Mouse (Mus musculus): Measurements from ENCODE around the gene Tbx20. TPM values are rescaled to one million over a fixed set of nuclear protein-coding genes. Genes with fewer than 3 reads are reported as not detected.

The Tbx20 gene
- polyA plus RNA-seq, 1 experiment = not detected

DNA sequence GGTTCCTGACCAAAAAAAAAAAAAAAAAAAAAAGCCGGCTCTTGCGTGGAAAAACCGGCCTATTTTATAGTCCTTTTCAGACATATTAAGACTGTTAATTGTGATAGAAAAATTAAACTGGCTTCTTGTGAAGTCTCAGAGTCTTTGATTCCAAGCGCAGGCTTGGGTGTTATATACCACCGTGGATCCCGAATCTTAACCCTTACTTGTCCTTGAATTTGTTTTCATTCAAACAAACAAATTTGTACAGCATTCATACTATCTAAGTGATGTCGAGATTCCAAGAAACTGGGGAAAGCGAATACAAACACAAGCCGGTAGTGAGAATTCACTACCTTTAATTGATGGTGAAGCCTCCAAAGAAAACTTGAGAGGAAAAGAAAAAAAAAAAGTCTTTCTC lies 932 bp downstream of the Tbx20 start:
- no peak for TF ChIP-seq GATA1 (IDR thresholded peaks at IDR 0.05; ENCODE audit: low read length)

DNA sequence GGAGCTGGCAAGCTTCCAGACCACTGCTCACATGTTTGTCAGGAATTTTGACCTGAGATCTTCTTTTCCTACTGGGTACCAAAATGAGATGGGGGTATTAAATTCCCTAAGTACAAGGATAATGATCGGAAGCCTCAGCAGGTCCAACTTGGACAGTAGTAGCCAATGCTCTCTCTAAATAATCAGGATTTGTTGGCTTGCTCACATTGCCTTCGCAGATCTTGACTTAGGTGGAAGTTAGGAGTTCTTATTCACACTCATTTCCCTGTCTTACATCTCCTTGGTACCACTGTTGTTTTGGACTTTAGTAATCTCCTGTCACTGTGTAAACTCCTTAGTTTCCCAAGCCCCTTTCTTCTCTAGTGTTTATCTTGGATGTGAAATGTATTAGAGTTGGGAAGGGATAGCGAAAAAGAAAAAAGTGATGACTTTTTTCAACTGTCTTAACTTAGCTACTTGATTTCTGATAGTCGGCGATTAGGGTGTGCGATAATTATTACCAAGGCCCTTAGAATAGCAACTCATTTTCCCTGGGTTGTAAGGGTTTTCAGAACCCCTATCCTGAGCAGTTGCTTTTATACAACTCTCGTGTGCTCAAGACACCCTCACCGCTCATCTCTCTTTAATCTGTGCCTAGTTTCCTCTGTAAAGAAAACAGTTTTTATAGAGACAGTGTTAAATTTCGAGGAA lies 1.5 kb downstream of the Tbx20 start:
- TF ChIP-seq GATA1 (IDR thresholded peaks at IDR 0.05; ENCODE audit: low read length) = no peak

DNA sequence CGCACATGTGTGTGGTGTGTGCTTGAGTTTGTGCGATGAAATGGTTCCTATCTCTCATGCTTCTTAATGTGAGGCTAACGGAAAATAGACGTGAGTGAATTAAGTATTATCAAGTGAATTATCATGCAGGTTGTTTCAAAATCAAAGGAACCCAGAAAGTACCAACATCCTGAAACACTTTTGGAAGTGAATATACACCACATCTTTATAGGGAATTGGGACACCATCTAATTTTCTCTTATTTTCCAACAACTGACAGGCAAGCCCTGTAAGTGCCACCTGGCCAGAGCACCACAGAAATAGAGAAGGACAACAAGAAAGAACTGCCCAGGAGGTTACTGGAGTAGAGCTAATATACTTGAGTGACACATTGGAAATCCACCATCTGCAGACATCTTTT lies 2.4 kb downstream of the Tbx20 start:
- TF ChIP-seq GATA1 (IDR thresholded peaks at IDR 0.05; ENCODE audit: low read length) = no peak

DNA sequence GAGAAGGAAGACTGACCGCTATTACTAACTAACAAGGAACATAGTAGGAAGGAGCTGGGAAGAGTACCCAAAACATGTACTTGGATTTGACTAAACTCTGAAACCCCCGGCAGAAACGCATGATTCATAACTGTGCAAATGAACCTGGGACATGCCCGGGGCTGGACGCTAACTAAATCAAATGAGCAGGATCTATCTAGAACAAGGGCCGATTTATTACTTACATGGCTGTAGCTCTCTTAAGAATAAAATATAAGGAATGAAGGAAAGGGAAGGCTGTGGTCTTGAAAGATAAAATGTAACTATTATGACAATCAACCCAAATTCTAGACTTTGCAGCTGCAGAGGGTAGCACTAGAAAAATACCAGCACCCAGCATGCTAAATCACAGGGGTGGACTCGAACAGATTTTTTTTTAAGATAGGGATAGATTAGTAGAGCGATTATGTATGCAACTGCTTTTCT lies 3.1 kb downstream of the Tbx20 start:
- TF ChIP-seq GATA1 (IDR thresholded peaks at IDR 0.05; ENCODE audit: low read length) = no peak

DNA sequence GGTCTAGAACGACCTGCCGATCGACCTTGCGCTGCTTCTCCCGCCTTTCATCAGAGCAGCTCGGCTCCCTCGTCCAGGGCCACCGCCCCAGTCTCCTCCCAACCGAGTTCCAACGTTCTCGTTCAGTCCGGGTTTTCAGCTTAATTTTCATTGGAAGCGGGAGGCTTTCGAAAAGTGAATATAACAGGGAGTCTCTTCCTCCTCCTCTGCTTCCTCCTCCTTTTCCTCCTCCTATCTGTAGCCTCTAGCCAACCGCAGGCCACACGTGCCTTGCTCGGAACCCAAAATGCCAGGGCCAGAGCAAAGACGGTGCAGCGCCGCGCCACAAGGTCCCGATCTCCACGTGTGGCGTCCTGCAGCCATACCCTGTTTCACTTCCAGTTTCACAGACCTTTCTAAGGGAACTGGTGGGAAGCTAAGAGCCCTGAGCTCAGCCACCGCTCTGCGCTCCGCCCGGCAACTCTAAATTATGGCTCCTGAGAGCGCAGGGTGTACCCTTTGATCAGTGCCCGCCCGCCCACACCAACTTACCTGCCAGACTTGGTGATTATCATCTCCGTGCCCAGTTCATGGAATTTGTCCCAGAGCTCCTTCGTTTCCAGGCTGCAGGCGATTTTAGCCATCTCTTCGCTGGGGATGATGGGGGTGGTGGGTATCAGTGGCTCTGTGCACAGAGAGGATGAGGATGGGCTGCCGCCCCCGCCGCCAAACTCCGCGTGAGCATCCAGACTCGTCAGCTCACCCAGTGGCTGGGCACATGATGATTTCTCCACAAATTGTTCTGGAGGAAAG lies 3.8 kb downstream of the Tbx20 start:
- no peak for TF ChIP-seq GATA1 (IDR thresholded peaks at IDR 0.05; ENCODE audit: low read length)

DNA sequence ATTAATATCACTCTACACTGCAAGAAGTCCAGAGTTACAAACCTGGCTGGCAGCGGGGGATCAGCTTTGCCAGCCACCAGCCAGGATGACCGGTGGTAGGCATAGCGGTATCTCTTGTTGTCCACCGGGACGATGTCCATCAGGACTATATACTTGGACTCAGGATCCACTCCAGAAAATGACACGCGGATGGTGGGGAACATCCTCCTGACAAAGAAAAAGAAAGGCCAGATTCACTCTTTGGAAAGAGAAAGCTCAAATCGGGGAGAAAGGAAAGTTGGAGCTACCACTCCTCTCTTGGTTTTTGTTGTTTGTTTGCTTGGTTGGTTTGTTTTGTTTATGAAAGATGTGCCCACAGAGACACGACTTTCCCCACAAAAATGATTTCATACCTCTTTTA lies 4.5 kb downstream of the Tbx20 start:
- no peak for TF ChIP-seq GATA1 (IDR thresholded peaks at IDR 0.05; ENCODE audit: low read length)

DNA sequence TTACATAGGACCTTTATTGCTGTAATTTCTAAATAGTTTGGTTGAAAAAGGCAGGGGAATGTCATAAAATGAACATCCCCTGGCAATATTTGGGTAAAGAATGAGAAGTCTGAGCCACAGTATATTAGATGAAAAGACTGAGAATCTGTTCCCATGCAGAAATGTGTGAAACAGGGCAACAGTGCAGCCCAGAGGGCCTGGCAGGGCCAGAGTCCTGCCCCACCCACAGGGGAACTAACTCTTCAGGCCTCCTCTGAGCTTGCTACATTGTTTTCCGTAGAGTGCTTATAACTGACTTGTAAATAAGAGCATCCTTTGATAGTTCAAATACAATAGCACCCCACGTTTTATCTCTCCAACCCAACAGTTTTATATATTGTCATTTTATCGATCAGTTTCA lies 7.0 kb downstream of the Tbx20 start:
- no peak for TF ChIP-seq GATA1 (IDR thresholded peaks at IDR 0.05; ENCODE audit: low read length)

DNA sequence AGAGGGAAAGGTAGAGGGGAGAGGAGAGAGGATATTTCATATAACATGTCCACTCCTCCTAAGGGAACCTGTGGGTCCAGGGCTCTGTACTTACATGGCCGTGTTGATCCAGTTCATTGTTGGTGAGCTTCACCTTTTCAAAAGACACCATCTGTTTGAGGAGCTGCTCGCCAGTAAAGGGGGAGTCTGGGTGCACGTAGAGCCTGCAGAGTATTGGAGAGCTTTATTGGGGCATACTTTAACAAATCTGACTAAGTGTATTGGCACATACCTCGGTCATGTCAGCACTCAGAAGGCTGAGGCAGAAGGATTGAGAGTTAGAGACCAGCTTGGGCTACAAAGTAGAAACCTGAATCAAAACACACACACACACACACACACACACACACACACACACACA lies 8.5 kb downstream of the Tbx20 start:
- no peak for TF ChIP-seq GATA1 (IDR thresholded peaks at IDR 0.05; ENCODE audit: low read length)

DNA sequence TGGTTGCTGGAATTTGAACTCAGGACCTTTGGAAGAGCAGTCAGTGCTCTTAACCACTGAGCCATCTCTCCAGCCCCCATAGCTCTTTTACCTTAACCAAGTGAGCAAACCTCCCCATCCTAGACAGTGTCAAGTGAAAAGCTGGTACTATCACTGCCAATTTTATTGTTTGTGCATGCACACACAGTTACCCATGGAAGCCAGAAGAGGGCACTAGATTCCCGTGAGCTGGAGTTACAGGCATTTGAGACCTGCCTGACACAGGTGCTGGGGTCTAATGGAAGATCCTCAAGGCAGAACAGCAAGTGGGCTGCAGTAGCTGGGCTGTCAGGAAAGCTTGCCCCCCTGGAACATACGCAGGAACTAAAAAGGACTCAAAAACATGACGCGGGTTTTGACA lies 13.6 kb downstream of the Tbx20 start:
- TF ChIP-seq GATA1 (IDR thresholded peaks at IDR 0.05; ENCODE audit: low read length) = no peak

DNA sequence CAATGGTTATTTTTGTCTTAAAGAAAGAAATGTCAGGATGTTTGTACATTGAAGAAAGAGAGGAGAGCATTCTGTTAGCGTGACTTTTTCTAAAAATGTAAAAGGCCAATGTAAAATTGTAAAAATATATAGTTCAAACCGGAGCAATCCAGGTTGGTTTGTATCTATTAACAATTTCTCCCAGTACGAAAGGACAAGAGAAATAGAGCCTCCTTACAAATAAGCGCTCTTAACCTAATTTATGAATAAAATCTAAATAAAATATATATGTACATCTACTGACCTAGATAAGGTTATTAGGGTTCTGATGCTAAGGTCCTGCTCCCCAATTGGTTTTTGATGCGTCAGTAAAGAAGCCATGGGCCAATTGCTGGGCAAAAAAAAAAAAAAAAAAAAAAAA lies 29.1 kb downstream of the Tbx20 start:
- no peak for TF ChIP-seq GATA1 (IDR thresholded peaks at IDR 0.05; ENCODE audit: low read length)

DNA sequence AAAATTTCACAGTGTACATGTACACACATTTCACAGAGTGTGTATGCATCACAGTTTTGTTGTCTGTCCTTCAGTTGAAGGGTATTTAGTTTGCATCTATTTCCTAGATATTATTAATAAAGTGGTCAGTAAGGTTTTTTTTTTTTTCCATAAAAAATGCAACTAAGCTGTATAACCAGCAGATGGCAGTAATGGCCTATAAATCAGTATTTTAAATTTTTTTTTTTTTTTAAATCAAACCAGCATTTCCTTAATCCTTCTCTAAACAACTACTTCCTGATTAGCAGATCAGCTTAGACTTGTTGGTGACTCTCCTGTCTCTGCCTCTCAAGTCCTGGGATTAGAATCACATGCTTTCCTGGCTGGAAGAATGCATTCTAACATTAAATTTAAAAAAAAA lies 72.9 kb downstream of the Tbx20 start:
- no peak for TF ChIP-seq GATA1 (IDR thresholded peaks at IDR 0.05; ENCODE audit: low read length)

DNA sequence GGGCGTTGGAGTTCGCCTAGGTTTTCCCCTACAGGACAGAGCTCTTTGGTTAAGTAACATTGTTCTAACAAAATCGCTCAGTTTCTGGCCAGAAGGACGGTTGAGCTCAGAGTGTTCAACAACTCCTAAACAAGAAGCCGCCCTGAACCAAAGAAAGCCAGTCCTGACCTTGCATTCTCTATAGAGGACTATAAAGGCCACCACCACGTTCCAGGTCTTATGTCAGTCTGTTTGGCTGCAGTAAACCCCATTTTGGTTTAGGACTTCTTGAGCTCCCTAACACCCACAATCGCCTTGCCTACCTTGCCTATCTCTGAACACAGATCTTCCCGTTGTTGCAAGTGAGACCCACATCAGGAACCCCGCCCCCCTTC lies 77.7 kb downstream of the Tbx20 start:
- TF ChIP-seq GATA1 (IDR thresholded peaks at IDR 0.05; ENCODE audit: low read length) = no peak

DNA sequence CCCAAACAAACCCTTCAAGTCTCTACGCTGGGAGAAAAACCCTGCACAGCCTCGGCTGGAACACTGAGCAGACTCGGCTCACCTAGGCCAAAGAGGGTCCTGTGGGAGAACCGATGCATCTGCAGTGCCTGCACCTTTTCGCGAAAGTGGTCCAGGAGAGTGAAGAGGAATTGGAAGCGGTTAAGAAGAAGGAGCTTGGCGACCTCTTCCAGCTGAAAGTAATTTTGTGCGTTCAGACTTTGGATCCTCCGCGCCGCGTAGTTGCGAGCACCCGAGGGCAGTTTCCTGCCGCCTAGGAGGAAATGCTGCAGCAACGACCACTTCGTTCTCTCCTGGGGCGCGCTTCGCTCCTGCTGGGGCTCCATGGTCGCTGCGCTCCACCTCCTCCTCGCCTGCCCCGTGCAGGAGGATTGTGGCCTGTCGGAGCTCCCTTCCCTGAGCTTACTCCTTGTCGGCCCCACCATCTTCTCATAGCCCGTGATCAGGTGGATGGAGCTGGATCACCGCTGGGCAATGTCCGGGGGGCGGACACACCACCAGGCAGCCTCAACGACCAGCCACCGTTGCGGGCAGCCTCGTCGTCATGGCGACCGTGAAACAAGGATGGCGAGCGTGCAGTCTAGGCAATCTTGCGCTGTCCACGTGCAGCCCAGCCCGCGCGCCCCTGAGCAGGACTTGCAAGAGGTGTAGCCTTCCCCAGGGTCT lies 78.3 kb downstream of the Tbx20 start, which contains the start of gene Dpy19l2:
Gene Dpy19l2 (minus strand): TSS at position 594 of the 705 bp plus-strand sequence.
- TF ChIP-seq GATA1 (IDR thresholded peaks at IDR 0.05; ENCODE audit: low read length) = no peak

Other genes with a start within 250 kb of the Tbx20 start
- gene Cypt4, start 149.1 kb downstream of the Tbx20 start, polyA plus RNA-seq (2012) = not detected in 2 replicates
- not detected in 2 replicates for gene Dpy19l2, start 78.0 kb downstream of the Tbx20 start, polyA plus RNA-seq (2012)